Mouse (Mus musculus) brain, embryonic 14.5 days (tissue): Measurements from ENCODE around the gene Pkn1.

Experiments
- CTCF ChIP-seq: fragments of 200-500 bp; IDR thresholded peaks from 2 replicates; pipeline ENCODE4 v1.5.1; 2012; ENCODE audit warnings: inconsistent platforms, mild to moderate bottlenecking, moderate library complexity, borderline replicate concordance; ENCODE audit not compliant: insufficient read depth, insufficient read length; ENCODE audit errors: extremely low read depth
- POLR2A ChIP-seq: fragments of 200-500 bp; IDR thresholded peaks from 2 replicates; pipeline ENCODE4 v1.6.1; 2012; ENCODE audit warnings: mild to moderate bottlenecking, inconsistent platforms, borderline replicate concordance; ENCODE audit not compliant: poor library complexity, insufficient read depth, insufficient read length, severe bottlenecking; ENCODE audit errors: extremely low read depth

DNA sequence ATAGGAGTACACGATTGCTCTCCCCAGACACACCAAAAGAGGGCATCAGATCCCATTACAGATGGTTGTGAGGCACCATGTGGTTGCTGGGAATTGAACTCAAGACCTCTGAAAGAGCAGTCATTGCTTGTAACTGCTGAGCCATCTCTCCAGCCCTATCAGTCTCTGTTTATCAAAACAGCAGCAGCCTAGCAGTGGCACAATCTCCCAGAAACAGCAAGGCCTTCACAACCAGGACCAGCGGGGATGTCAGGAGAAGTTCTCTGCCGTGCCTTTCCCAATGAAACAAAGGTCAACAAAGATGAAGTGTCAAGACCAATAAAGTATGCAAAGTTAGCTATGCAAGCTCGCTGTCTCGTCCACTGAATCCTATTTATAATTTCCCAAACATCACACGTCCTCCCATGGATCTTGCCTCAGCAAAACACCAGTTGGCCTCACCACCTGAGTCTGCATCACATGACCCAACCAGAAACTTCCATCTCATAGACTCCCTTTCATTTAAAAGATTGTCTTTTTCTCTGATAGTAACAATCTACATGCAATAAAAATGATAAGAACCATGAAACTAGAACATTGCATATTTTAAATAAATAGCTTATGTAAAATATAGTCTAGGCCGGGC, 66.8 kb downstream of the Pkn1 start:
- no peak for TF ChIP-seq CTCF
- TF ChIP-seq POLR2A, result no peak
